Mouse (Mus musculus) stomach, postnatal 0 days (tissue): Measurements from ENCODE around the gene Pigq. TPM values are rescaled to one million over a fixed set of nuclear protein-coding genes. Genes with fewer than 3 reads are reported as not detected.

ENCODE experiments used
- ATAC-seq: fragments of 200-750 bp; cut with Nextera tagmentation; 2 replicates; pipeline ENCODE4 v1.8.0; 2017; ENCODE audit not compliant: low FRiP score, low TSS enrichment
- DNase-seq: peaks from one replicate; pipeline ENCODE4 v3.0.0-alpha.2; 2016; ENCODE audit warnings: low spot score
- H3K27ac ChIP-seq: fragments of 300-500 bp; sonication (generic); replicated peaks from 2 replicates; pipeline ENCODE4 v1.5.1; 2014; ENCODE audit warnings: mild to moderate bottlenecking, control low read depth
- H3K27me3 ChIP-seq: fragments of 300-500 bp; sonication (generic); 2 replicates; pipeline ENCODE4 v1.6.1; 2014; ENCODE audit warnings: low read length; ENCODE audit not compliant: control insufficient read depth, insufficient read depth
- H3K36me3 ChIP-seq: fragments of 300-500 bp; sonication (generic); 2 replicates; pipeline ENCODE4 v1.6.1; 2014; ENCODE audit warnings: low read length, mixed read lengths; ENCODE audit not compliant: control insufficient read depth, insufficient read depth
- H3K4me1 ChIP-seq: fragments of 300-500 bp; sonication (generic); replicated peaks from 2 replicates; pipeline ENCODE4 v1.6.1; 2014; ENCODE audit warnings: antibody characterized with exemption; ENCODE audit not compliant: control insufficient read depth, insufficient read depth
- H3K4me2 ChIP-seq: fragments of 300-500 bp; sonication (generic); replicated peaks from 2 replicates; pipeline ENCODE4 v1.6.1; 2014; ENCODE audit warnings: low read depth, mild to moderate bottlenecking, control low read depth, moderate library complexity
- H3K4me3 ChIP-seq: fragments of 300-500 bp; sonication (generic); 2 replicates; pipeline ENCODE4 v1.5.1; 2014; ENCODE audit warnings: low read depth, low read length, control low read depth
- H3K9ac ChIP-seq: fragments of 300-500 bp; sonication (generic); 2 replicates; pipeline ENCODE4 v1.6.1; 2014; ENCODE audit warnings: mild to moderate bottlenecking, low read length, control low read depth, mixed read lengths
- H3K9me3 ChIP-seq: fragments of 300-500 bp; sonication (generic); 2 replicates; pipeline ENCODE4 v1.6.1; 2016; ENCODE audit warnings: low read length; ENCODE audit not compliant: control insufficient read depth
- CTCF ChIP-seq: IDR thresholded peaks from 2 replicates; pipeline ENCODE4 v1.5.1; 2016; ENCODE audit warnings: antibody characterized with exemption, low read depth, mild to moderate bottlenecking, moderate library complexity
- EP300 ChIP-seq: optimal IDR thresholded peaks from 2 replicates; pipeline ENCODE3; 2016; ENCODE audit warnings: antibody characterized with exemption
- WGBS: fragments of 180-500 bp; shearing (Covaris S2); extraction: QIAGEN DNeasy Blood & Tissue Kit; methylation state at CpG from one replicate; pipeline ENCODE4 v1.1.7; 2014; 5-methylcytosine and 5-hydroxymethylcytosine counted together
- polyA plus RNA-seq: library from polyadenylated mRNA; unstranded; fragments of >200 nt; fragmentation: Nextera tagmentation; extraction: Ambion mirVana; gene quantifications from 2 replicates; pipeline ENCODE4 v1.2.1, GENCODE M21; 2015

Pigq gene
- polyA plus RNA-seq, 1 experiment from 2014 or later = 25.4 TPM

DNA sequence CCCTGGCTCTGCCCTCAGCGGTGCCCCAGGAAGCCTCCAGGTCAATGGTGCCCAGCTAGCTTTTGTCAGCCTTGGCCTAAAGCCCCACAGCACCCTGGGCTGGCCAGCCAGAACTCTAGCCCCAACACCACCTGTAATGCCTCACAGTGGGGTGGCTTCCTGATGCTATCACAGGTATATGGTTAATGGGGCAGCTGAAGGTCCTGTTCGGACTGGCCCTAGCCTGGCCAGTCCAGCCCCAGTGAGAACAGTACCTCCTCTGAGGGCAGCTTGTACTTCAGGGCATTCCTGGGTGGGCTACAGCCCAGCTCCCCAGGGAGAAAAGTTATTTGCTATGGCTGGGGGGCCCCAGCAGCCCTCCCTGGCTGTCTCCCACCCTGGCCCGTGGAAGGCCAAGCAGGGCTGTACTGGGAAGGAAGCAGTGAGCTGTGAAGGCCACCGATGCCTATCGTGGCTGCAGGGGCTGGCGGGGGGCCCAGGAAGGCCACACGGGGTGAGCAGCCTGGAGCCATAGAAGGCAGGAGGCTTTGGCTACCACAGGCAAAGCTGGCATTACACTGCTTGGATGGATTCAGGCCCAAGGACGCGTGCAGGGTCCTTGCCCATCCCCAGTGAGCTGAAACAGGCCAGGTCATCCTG is 900 bp upstream of the Pigq start:
- no peak for ATAC-seq
- H3K4me3 ChIP-seq = no peak overlapping the region

DNA sequence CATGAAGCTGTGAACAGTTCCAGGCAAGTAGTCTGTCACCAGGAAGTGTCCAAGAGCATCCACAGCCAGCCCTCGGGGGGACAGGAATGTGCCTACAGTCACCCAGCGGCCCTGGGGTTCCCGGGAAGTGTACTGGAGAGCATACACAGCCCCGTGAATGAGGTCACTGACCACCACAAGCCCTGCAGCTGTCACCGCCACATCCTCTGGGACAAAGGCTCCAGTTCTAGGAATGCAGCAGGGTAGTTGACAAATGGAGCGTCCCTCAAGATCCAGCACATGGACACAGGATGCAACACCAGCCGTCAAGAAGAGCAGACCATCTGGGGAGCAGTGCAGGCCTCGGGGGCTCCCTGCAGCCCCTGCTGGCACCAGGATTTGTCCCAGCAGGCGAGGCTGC is 967 bp downstream of the Pigq start:
- no peak for ATAC-seq
- DNase-seq = no peak
- Histone ChIP-seq H3K4me2 (no peak overlapping the region), H3K27ac (no peak overlapping the region), H3K4me1 (no peaks in the 10 kb centered on the region), H3K9ac (no peak overlapping the region), H3K36me3 (no peaks in the 10 kb centered on the region), H3K4me3 (no peak overlapping the region), H3K9me3 (no peaks in the 10 kb centered on the region), H3K27me3 (no peaks in the 10 kb centered on the region)
- TF ChIP-seq CTCF = no peak
- no peak for TF ChIP-seq EP300
- WGBS = 67% methylated on average over 9 of the region's 9 CpGs

More for the DNA sequence above, 900 bp upstream of the Pigq start:
- Histone ChIP-seq H3K9ac (no peak overlapping the region), H3K4me2 (no peak overlapping the region), H3K27me3 (no peaks in the 10 kb centered on the region), H3K27ac (no peak overlapping the region), H3K4me1 (no peaks in the 10 kb centered on the region), H3K36me3 (no peaks in the 10 kb centered on the region), H3K9me3 (no peaks in the 10 kb centered on the region)
- WGBS = 72% methylated on average over 9 of the region's 9 CpGs
- TF ChIP-seq EP300 = no peak
- TF ChIP-seq CTCF = no peak
- DNase-seq = no peak

DNA sequence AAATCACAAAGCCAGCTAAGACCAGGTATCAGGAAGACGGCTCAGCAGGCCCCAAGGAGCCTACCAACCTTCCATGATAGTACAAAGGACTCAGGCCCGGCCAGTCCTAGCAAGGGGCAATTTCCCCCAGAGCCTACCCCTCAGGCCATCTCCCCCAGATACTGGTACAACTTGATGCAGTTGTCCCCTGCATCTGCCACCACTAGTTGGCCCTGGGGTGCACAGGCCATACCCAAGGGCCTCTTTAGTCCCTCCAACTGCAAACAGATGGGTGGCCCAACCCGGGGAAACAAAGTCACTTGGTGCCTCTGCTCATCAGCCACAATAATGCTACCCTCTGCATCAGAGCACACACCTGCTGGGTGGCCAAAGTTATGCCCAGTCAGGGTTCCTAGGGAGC is 1.5 kb downstream of the Pigq start:
- no peak for TF ChIP-seq EP300
- TF ChIP-seq CTCF = no peak
- H3K9me3 ChIP-seq = no peaks in the 10 kb centered on the region
- H3K4me3 ChIP-seq = no peak overlapping the region
- H3K36me3 ChIP-seq = no peaks in the 10 kb centered on the region
- DNase-seq (no peak), ATAC-seq (no peak)
- H3K4me1 ChIP-seq = no peaks in the 10 kb centered on the region
- WGBS = 70% methylated on average over 3 of the region's 3 CpGs
- H3K27ac ChIP-seq = no peak overlapping the region
- H3K9ac ChIP-seq = no peak overlapping the region
- no peaks in the 10 kb centered on the region for H3K27me3 ChIP-seq
- no peak overlapping the region for H3K4me2 ChIP-seq

DNA sequence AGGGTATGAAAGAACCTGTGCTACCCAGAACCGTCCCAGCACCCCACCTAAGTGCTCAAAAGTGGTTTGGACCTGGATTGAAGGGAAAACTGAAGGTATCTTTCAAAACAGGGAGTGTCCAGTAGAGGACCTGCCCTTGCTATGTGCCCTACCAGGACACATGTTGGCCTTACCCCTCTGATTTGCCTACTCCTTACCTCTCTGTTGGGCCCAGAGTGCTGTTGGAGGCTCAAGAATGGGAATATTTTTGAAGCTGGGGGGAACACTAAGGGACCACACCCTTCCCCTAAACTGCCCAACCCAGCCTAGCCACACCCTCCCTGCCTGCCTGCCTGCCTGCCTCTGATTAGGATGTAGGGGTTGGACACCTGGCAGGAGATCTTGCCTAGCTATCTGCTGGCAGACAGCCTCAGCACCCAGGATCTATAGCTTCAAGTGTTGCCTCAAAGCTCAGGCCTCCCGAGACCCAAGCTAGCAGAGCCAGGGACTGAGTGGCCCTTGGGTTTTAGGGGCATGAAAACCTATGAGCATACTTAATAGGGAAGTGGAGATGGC is 2.1 kb downstream of the Pigq start:
- Histone ChIP-seq H3K9ac (no peak overlapping the region), H3K4me3 (no peak overlapping the region), H3K4me1 (no peaks in the 10 kb centered on the region), H3K27me3 (no peaks in the 10 kb centered on the region), H3K4me2 (no peak overlapping the region), H3K9me3 (no peaks in the 10 kb centered on the region), H3K36me3 (no peaks in the 10 kb centered on the region), H3K27ac (no peak overlapping the region)
- ATAC-seq = peak; percentile 35; the same call in 1 of the 2 replicates
- 74% methylated on average over 2 of the region's 2 CpGs for WGBS
- no peak for TF ChIP-seq CTCF
- no peak for TF ChIP-seq EP300
- no peak for DNase-seq

DNA sequence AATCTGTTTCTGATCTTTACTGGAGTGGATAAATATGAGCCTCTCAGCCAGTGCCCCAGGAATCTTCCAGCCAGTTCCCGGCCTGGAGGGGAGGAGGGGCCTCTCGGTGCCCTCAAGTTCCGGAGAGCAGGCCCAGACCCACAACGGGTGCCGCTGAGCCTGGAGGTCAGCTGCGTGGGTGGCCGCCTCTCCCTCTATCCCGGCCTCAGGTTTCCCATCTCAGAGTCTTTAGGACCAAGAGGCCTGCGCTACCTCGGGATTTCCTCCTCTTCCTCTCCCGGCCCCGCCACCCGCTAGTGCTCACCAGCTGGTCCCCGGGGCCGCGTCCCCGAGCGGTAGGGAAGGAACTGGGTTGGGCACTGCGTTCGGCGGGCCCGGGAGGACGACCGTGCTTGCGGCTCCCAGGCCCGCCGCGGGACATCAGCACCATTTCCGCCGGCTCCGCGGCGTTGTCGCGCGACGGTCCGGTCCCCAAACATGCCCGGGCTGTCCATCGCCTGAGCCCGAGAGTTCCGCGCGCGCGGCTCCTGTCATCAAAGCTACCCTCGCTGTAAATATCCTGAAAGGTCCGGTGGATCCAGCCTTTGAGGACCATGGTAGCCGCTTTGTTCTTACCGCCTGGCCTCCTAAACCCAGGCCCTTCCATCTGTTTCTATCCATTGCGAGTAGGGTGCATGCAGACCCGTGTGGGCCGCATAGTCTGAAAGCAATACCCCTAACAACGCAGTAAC is 3.1 kb downstream of the Pigq start:
- 3% methylated on average over 46 of the region's 54 CpGs for WGBS
- peak; percentile 82 for DNase-seq
- no peak for TF ChIP-seq CTCF
- no peak for TF ChIP-seq EP300

DNA sequence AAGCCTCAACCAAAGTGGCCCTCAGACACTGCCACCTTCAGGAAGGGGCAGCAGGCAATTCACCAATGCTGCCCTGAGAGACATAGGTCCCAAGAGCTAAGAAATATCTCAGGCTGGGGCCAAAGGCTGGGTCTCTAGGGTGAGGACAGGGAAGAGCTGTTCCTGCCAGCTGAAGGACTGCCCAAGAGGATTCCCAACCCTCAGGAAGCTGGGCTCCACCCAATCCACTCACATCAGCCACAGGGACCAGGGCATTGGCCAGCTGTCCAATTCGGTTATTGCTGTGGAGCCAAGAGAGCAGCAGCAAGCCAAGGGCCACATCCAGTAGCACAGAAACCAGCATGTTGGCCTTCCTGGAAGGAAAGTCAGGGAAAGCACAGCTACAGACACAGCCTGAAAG is 10.2 kb downstream of the Pigq start:
- Histone ChIP-seq H3K27ac (no peak overlapping the region), H3K27me3 (no peaks in the 10 kb centered on the region), H3K4me3 (no peak overlapping the region), H3K9ac (no peak overlapping the region), H3K4me1 (no peaks in the 10 kb centered on the region), H3K4me2 (no peak overlapping the region), H3K36me3 (peaks cover 27% of the 10 kb centered on the region), H3K9me3 (no peaks in the 10 kb centered on the region)
- TF ChIP-seq CTCF (no peak), EP300 (no peak)
- ATAC-seq (no peak), DNase-seq (no peak)
- 89% methylated on average over 1 of the region's 1 CpGs for WGBS

More for the DNA sequence above, 3.1 kb downstream of the Pigq start:
- ATAC-seq = peak; percentile 73
- Histone ChIP-seq H3K4me3 (peak overlapping the region; percentile 84), H3K36me3 (peaks cover 5% of the 10 kb centered on the region), H3K9ac (peak overlapping the region; percentile 96), H3K4me1 (no peaks in the 10 kb centered on the region), H3K4me2 (peak overlapping the region; percentile 78), H3K27me3 (no peaks in the 10 kb centered on the region), H3K9me3 (no peaks in the 10 kb centered on the region), H3K27ac (peak overlapping the region; percentile 93)
